Mouse (Mus musculus): ENCODE data around the gene Commd9. TPM values are rescaled to one million over a fixed set of nuclear protein-coding genes. Genes with fewer than 3 reads are reported as not detected.

Gene Commd9
- polyA plus RNA-seq, 1 experiment = not detected

DNA sequence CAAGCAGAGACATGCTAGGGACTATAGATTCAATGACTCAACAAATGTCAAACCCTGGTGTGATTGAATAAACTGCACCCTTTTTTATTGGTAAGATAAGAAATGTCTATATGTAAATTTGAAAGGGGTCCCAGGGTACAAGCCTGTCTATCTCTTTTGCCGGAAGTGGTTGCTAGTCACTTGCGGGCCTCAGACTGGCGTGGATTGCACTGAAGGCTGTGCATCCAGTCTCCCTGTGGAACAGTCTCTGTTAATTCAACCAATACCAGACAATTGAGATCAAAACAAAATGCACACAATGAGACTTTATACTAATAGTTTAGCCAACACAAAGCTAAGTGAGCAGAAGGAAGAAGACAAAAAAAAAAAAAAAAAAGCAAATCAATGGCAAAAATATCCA is 39.1 kb downstream of the Commd9 start:
- 93% methylated on average over 3 of the region's 3 CpGs for WGBS
- Histone ChIP-seq H3K4me1 (ENCODE audit: control insufficient read depth, insufficient read depth, low read length) (no peaks in the 10 kb centered on the region), H3K4me3 (ENCODE audit: insufficient read depth, low read depth, low read length) (no peak overlapping the region), H3K27ac (ENCODE audit: insufficient read depth, low read depth, low read length) (no peak overlapping the region)
- TF ChIP-seq POLR2A (IDR thresholded peaks at IDR 0.05; ENCODE audit: insufficient read depth, low read depth, low read length) (no peak), CTCF (IDR thresholded peaks at IDR 0.05; ENCODE audit: insufficient read depth, low read depth, low read length) (no peak)

GRCm38 (mm10) chr2:101925591-101926188 is 39.6 kb downstream of the Commd9 start:
- TF ChIP-seq POLR2A (IDR thresholded peaks at IDR 0.05; ENCODE audit: insufficient read depth, low read depth, low read length) (no peak), CTCF (IDR thresholded peaks at IDR 0.05; ENCODE audit: insufficient read depth, low read depth, low read length) (no peak)
- Histone ChIP-seq H3K4me3 (ENCODE audit: insufficient read depth, low read depth, low read length) (no peak overlapping the region), H3K27ac (ENCODE audit: insufficient read depth, low read depth, low read length) (no peak overlapping the region), H3K4me1 (ENCODE audit: control insufficient read depth, insufficient read depth, low read length) (no peaks in the 10 kb centered on the region)
- WGBS = 70% methylated on average over 12 of the region's 12 CpGs

- Histone ChIP-seq H3K4me1 (ENCODE audit: control insufficient read depth, insufficient read depth, low read length) (peaks cover 6% of the 10 kb centered on the region), H3K27ac (ENCODE audit: insufficient read depth, low read depth, low read length) (no peak overlapping the region), H3K4me3 (ENCODE audit: insufficient read depth, low read depth, low read length) (no peak overlapping the region)
- TF ChIP-seq CTCF (IDR thresholded peaks at IDR 0.05; ENCODE audit: insufficient read depth, low read depth, low read length) (no peak), POLR2A (IDR thresholded peaks at IDR 0.05; ENCODE audit: insufficient read depth, low read depth, low read length) (no peak)
- 51% methylated on average over 14 of the region's 14 CpGs for WGBS
Measured at GRCm38 (mm10) chr2:101932169-101932936, 46.3 kb downstream of the Commd9 start.

GRCm38 (mm10) chr2:101933301-101933700 is 47.3 kb downstream of the Commd9 start:
- no peak overlapping the region for H3K27ac ChIP-seq (ENCODE audit: insufficient read depth, low read depth, low read length)
- H3K4me1 ChIP-seq (ENCODE audit: control insufficient read depth, insufficient read depth, low read length) = peaks cover 6% of the 10 kb centered on the region
- WGBS = 95% methylated on average over 3 of the region's 3 CpGs
- H3K4me3 ChIP-seq (ENCODE audit: insufficient read depth, low read depth, low read length) = no peak overlapping the region
- TF ChIP-seq POLR2A (IDR thresholded peaks at IDR 0.05; ENCODE audit: insufficient read depth, low read depth, low read length) (no peak), CTCF (IDR thresholded peaks at IDR 0.05; ENCODE audit: insufficient read depth, low read depth, low read length) (no peak)

DNA sequence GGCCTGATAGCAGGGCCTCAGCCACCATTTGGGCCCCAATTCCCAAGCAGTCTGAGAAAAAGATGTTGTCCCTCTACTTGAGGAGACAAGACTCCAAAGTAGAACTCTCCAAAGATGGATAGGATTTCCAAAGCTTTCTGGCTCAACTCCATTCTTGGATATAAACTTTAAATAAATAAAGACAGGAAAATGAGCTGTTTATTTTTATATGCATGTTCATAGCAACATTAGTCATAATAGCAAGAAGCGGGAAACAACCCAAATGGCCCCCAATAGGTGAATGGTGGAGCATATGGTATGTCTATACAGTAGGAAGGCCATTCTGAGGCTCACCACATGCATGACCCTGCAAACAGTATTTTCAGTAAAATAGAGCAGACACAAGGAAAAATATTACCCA is 49.0 kb downstream of the Commd9 start:
- WGBS = 75% methylated on average over 1 of the region's 1 CpGs
- TF ChIP-seq POLR2A (IDR thresholded peaks at IDR 0.05; ENCODE audit: insufficient read depth, low read depth, low read length) (no peak), CTCF (IDR thresholded peaks at IDR 0.05; ENCODE audit: insufficient read depth, low read depth, low read length) (no peak)

GRCm38 (mm10) chr2:101950716-101951520 is 64.9 kb downstream of the Commd9 start:
- Histone ChIP-seq H3K4me1 (ENCODE audit: control insufficient read depth, insufficient read depth, low read length) (peaks cover 3% of the 10 kb centered on the region; the same call in 1 of the 2 replicates), H3K27ac (ENCODE audit: insufficient read depth, low read depth, low read length) (no peak overlapping the region), H3K4me3 (ENCODE audit: insufficient read depth, low read depth, low read length) (no peak overlapping the region)
- TF ChIP-seq POLR2A (IDR thresholded peaks at IDR 0.05; ENCODE audit: insufficient read depth, low read depth, low read length) = no peak
- no peak for TF ChIP-seq CTCF (IDR thresholded peaks at IDR 0.05; ENCODE audit: insufficient read depth, low read depth, low read length)
- WGBS = 54% methylated on average over 7 of the region's 7 CpGs

More for the DNA sequence above, 49.0 kb downstream of the Commd9 start:
- peaks cover 6% of the 10 kb centered on the region for H3K4me1 ChIP-seq (ENCODE audit: control insufficient read depth, insufficient read depth, low read length)
- no peak overlapping the region for H3K4me3 ChIP-seq (ENCODE audit: insufficient read depth, low read depth, low read length)
- H3K27ac ChIP-seq (ENCODE audit: insufficient read depth, low read depth, low read length) = no peak overlapping the region

Other genes with a start within 250 kb of the Commd9 start
- gene Rag1, start 236.7 kb upstream of the Commd9 start, polyA plus RNA-seq (2012; ENCODE audit: insufficient read depth, insufficient read length, low replicate concordance, missing spikeins) = 321 and 562 TPM in 2 replicates
- gene B230118H07Rik, start 236.7 kb upstream of the Commd9 start, polyA plus RNA-seq (2012; ENCODE audit: insufficient read depth, insufficient read length, low replicate concordance, missing spikeins) = not detected in 2 replicates
- gene Traf6, start 207.8 kb upstream of the Commd9 start, polyA plus RNA-seq (2012; ENCODE audit: insufficient read depth, insufficient read length, low replicate concordance, missing spikeins) = not detected in 2 replicates
- gene Prr5l, start 3.2 kb upstream of the Commd9 start, polyA plus RNA-seq (2012; ENCODE audit: insufficient read depth, insufficient read length, low replicate concordance, missing spikeins) = not detected in 2 replicates

Data from olfactory bulb, adult 2 months (tissue).